Mouse (Mus musculus) heart, postnatal 0 days (tissue): ENCODE data around the gene Hilpda. TPM values are rescaled to one million over a fixed set of nuclear protein-coding genes. Genes with fewer than 3 reads are reported as not detected.

Source experiments
- ATAC-seq: fragments of 200-750 bp; cut with Nextera tagmentation; 2 replicates; pipeline ENCODE4 v1.8.0; 2017; ENCODE audit warnings: low read depth, moderate number of reproducible peaks, moderate library complexity; ENCODE audit not compliant: insufficient read depth
- DNase-seq: peaks from one replicate; pipeline ENCODE4 v3.0.0-alpha.2; 2016; ENCODE audit warnings: low spot score
- H3K27ac ChIP-seq: fragments of 300-500 bp; sonication (generic); 2 replicates; pipeline ENCODE4 v1.5.1; 2014; ENCODE audit warnings: low read depth, mild to moderate bottlenecking
- H3K27me3 ChIP-seq: fragments of 300-500 bp; sonication (generic); 2 replicates; pipeline ENCODE4 v1.6.1; 2014; ENCODE audit warnings: low read length, mixed read lengths; ENCODE audit not compliant: control insufficient read depth, insufficient read depth
- H3K36me3 ChIP-seq: fragments of 300-500 bp; sonication (generic); replicated peaks from 2 replicates; pipeline ENCODE4 v1.6.1; 2014; ENCODE audit warnings: low read length, mixed read lengths; ENCODE audit not compliant: control insufficient read depth, insufficient read depth
- H3K4me1 ChIP-seq: fragments of 300-500 bp; sonication (generic); 2 replicates; pipeline ENCODE4 v1.6.1; 2014; ENCODE audit warnings: antibody characterized with exemption; ENCODE audit not compliant: control insufficient read depth, insufficient read depth
- H3K4me2 ChIP-seq: fragments of 300-500 bp; sonication (generic); 2 replicates; pipeline ENCODE4 v1.6.1; 2014; ENCODE audit warnings: low read depth, mild to moderate bottlenecking, low read length, moderate library complexity
- H3K4me3 ChIP-seq: fragments of 300-500 bp; sonication (generic); 2 replicates; pipeline ENCODE4 v1.5.1; 2014; ENCODE audit warnings: low read depth, low read length
- H3K9ac ChIP-seq: fragments of 300-500 bp; sonication (generic); replicated peaks from 2 replicates; pipeline ENCODE4 v1.6.1; 2014; ENCODE audit warnings: low read depth, low read length, mixed read lengths
- H3K9me3 ChIP-seq: fragments of 300-500 bp; sonication (generic); replicated peaks from 2 replicates; pipeline ENCODE4 v1.6.1; 2016; ENCODE audit warnings: low read length; ENCODE audit not compliant: control insufficient read depth
- CTCF ChIP-seq: IDR thresholded peaks from 2 replicates; pipeline ENCODE4 v1.5.1; 2016; ENCODE audit warnings: antibody characterized with exemption, control low read depth, low read depth
- EP300 ChIP-seq: IDR thresholded peaks from 2 replicates; pipeline ENCODE4 v1.6.1; 2016; ENCODE audit warnings: antibody characterized with exemption, low read depth
- WGBS: fragments of 180-500 bp; shearing (Covaris S2); extraction: QIAGEN DNeasy Blood & Tissue Kit; methylation state at CpG from one replicate; pipeline ENCODE4 v1.1.7; 2014; 5-methylcytosine and 5-hydroxymethylcytosine counted together
- polyA plus RNA-seq: library from polyadenylated mRNA; unstranded; fragments of >200 nt; fragmentation: Nextera tagmentation; extraction: Ambion mirVana; gene quantifications from 2 replicates; pipeline ENCODE4 v1.2.1, GENCODE M21; 2015
- total RNA-seq: library from RNA; depleted of rRNA; stranded (reverse); fragments of >200 nt; gene quantifications from 2 replicates; pipeline ENCODE4 v1.2.3, GENCODE M21; 2014; ENCODE audit warnings: low replicate concordance

The Hilpda gene
- total and polyA plus RNA-seq, 2 experiments from 2014 or later: 23.8 to 42.1 TPM

DNA sequence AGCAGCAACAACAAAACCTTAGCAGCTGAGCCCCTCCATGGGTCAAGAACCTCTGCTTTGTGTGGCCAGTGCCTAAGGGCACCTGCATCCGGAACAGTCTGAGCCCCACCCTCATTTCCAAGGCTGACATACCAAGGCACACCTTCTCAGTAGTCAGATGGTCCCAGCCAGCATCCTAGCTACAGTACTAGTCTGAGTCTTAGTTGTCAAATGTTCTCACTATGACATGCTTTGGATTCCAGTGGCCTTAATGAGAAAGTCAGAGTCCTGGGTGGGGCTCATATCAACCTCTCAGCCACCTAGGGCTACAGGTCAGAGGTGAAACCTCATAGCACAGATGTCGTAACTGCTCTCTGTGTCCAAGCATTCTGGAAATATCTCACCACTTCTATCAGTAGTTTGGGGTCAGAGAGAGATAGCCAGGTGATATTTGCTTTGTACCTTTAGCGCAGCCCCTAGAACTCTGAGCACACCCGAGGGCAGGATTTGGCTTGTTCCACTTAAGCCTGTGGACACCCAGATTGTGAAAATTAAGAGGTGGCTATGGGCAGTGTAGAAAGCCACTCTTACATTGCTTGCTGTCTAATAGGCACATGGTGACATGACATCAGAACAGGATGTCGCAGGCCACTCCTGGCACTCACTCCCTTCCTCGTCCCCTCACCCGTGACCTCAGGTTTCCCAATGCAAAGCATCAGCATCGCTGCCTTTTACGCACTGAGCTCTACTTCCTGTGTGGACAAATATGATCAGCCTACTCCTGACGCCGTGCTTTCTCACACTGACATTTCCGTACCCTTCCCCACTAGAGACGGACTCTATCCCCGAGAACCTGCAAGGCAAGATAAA, 26.8 kb upstream of the Hilpda start:
- ATAC-seq: peak; percentile 24; the same call in 1 of the 2 replicates
- no peak overlapping the region for H3K4me2 ChIP-seq
- TF ChIP-seq CTCF: no peak
- TF ChIP-seq EP300: no peak

DNA sequence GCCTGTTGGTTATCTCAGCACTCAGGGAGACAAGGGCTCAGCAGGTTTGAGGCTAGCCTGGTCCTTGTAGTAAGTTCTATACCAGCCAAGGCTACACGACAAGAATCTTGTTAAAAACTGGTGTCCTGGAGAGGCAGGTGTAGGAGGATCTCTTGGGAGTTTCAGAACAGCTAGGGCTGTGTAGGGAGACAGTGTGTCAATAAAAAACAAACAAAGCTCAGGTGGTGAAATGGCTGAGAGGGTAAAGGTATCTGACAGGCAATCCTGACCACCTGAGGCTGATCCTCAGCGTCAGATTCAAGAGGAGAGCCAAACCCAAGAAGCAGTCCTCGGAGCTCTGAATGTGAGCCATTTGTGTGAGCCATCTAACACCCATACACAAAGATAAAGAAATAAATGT, 26.1 kb upstream of the Hilpda start:
- ATAC-seq (no peak), DNase-seq (no peak)
- TF ChIP-seq EP300 (no peak), CTCF (no peak)
- H3K9ac ChIP-seq: no peak overlapping the region
- H3K9me3 ChIP-seq: no peaks in the 10 kb centered on the region
- H3K4me1 ChIP-seq: no peaks in the 10 kb centered on the region
- H3K27me3 ChIP-seq: no peaks in the 10 kb centered on the region
- H3K27ac ChIP-seq: no peak overlapping the region
- no peak overlapping the region for H3K4me2 ChIP-seq
- H3K36me3 ChIP-seq: no peaks in the 10 kb centered on the region
- 57% methylated on average over 3 of the region's 3 CpGs for WGBS
- H3K4me3 ChIP-seq: no peak overlapping the region

More for the DNA sequence above, 26.8 kb upstream of the Hilpda start:
- Histone ChIP-seq H3K27me3 (no peaks in the 10 kb centered on the region), H3K9me3 (no peaks in the 10 kb centered on the region), H3K9ac (no peak overlapping the region), H3K27ac (no peak overlapping the region), H3K4me3 (no peak overlapping the region), H3K36me3 (no peaks in the 10 kb centered on the region), H3K4me1 (no peaks in the 10 kb centered on the region)
- no peak for DNase-seq
- WGBS: 38% methylated on average over 14 of the region's 14 CpGs

- DNase-seq (no peak), ATAC-seq (no peak)
- Histone ChIP-seq H3K9ac (no peak overlapping the region), H3K9me3 (no peaks in the 10 kb centered on the region), H3K36me3 (no peaks in the 10 kb centered on the region), H3K27ac (no peak overlapping the region), H3K4me1 (no peaks in the 10 kb centered on the region), H3K4me3 (no peak overlapping the region), H3K27me3 (no peaks in the 10 kb centered on the region), H3K4me2 (no peak overlapping the region)
- 60% methylated on average over 5 of the region's 5 CpGs for WGBS
- TF ChIP-seq EP300: no peak
Observed at GRCm38 (mm10) chr6:29246585-29246984, 25.7 kb upstream of the Hilpda start.

DNA sequence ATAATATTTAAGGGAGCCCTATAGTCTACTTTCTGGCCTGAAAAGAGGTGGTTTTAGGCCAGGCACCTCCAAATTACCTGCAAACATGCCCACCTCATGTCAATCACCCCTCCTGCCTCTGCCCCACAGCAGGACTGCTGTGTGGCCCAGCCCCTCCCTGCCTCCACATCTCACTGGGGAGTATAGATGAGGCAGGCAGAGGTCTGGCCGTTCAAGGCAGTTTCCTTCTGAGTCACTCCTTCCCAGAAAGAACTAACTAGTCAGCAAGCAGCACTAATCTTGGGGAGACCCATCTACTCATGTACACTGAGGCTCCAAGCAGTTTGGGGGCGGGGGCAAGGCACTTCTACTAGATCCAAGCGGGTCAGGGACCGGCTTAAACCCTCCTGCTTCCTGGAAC, 25.2 kb upstream of the Hilpda start:
- no peak for TF ChIP-seq EP300
- TF ChIP-seq CTCF: no peak
- H3K4me2 ChIP-seq: no peak overlapping the region
- no peaks in the 10 kb centered on the region for H3K27me3 ChIP-seq
- no peak for DNase-seq
- no peak overlapping the region for H3K27ac ChIP-seq
- no peaks in the 10 kb centered on the region for H3K9me3 ChIP-seq
- no peaks in the 10 kb centered on the region for H3K36me3 ChIP-seq
- no peak for ATAC-seq
- no peak overlapping the region for H3K4me3 ChIP-seq
- no peaks in the 10 kb centered on the region for H3K4me1 ChIP-seq
- 63% methylated on average over 4 of the region's 4 CpGs for WGBS
- H3K9ac ChIP-seq: no peak overlapping the region

GRCm38 (mm10) chr6:29259418-29259817, 12.9 kb upstream of the Hilpda start:
- H3K4me1 ChIP-seq: no peaks in the 10 kb centered on the region
- no peak for ATAC-seq
- H3K27me3 ChIP-seq: no peaks in the 10 kb centered on the region
- no peak overlapping the region for H3K27ac ChIP-seq
- no peak overlapping the region for H3K4me2 ChIP-seq
- 59% methylated on average over 1 of the region's 1 CpGs for WGBS
- no peak overlapping the region for H3K4me3 ChIP-seq
- H3K9ac ChIP-seq: no peak overlapping the region
- DNase-seq: no peak
- no peaks in the 10 kb centered on the region for H3K9me3 ChIP-seq
- TF ChIP-seq CTCF (no peak), EP300 (no peak)
- H3K36me3 ChIP-seq: no peaks in the 10 kb centered on the region

- Histone ChIP-seq H3K27me3 (no peaks in the 10 kb centered on the region), H3K9me3 (no peaks in the 10 kb centered on the region), H3K4me1 (no peaks in the 10 kb centered on the region), H3K36me3 (no peaks in the 10 kb centered on the region), H3K27ac (no peak overlapping the region), H3K4me2 (no peak overlapping the region), H3K4me3 (no peak overlapping the region), H3K9ac (no peak overlapping the region)
- 60% methylated on average over 5 of the region's 5 CpGs for WGBS
- DNase-seq: no peak
- ATAC-seq: no peak
- TF ChIP-seq EP300: no peak
- no peak for TF ChIP-seq CTCF
Observed at GRCm38 (mm10) chr6:29261831-29262230, 10.5 kb upstream of the Hilpda start.
